Mouse (Mus musculus) MEL (cell line): Measurements from ENCODE around the gene Riok1. TPM values are rescaled to one million over a fixed set of nuclear protein-coding genes. Genes with fewer than 3 reads are reported as not detected.

ENCODE experiments used
- DNase-seq: peaks from one replicate; pipeline ENCODE4 v3.0.0; 2011; ENCODE audit warnings: low read depth, low spot score
- H3K27ac ChIP-seq: 2 replicates; pipeline ENCODE4 v1.5.1; 2012; ENCODE audit warnings: low read depth, mild to moderate bottlenecking, control low read depth, low read length, moderate library complexity; ENCODE audit not compliant: control insufficient read depth
- H3K27me3 ChIP-seq, 2 experiments: fragments of 150-350 bp in 1 of 2; sonication (generic) in 1 of 2; 2 replicates each; pipeline ENCODE4 v1.6.1; 2012; ENCODE audit warnings: low read length in 2 of 2, mild to moderate bottlenecking in 2 of 2, improper control_type of control experiment in 1 of 2, moderate library complexity in 1 of 2; ENCODE audit not compliant: insufficient read depth in 2 of 2, control insufficient read depth in 1 of 2
- H3K36me3 ChIP-seq, 2 experiments: 2 replicates each; pipeline ENCODE4 v1.6.1; 2012 to 2014; ENCODE audit warnings: low read length in 2 of 2, improper control_type of control experiment in 1 of 2, inconsistent platforms in 1 of 2, mild to moderate bottlenecking in 1 of 2; ENCODE audit not compliant: insufficient read depth in 2 of 2, control insufficient read depth in 1 of 2
- H3K4me1 ChIP-seq, 2 experiments: fragments of 150-350 bp in 1 of 2; sonication (generic) in 1 of 2; 2 replicates each; pipeline ENCODE4 v1.6.1; 2012; ENCODE audit warnings: low read length in 2 of 2, improper control_type of control experiment in 1 of 2, mild to moderate bottlenecking in 1 of 2; ENCODE audit not compliant: insufficient read depth in 2 of 2, control insufficient read depth in 1 of 2
- H3K4me3 ChIP-seq, 2 experiments: fragments of 150-350 bp in 1 of 2; sonication (generic) in 1 of 2; 2 replicates each; pipeline ENCODE4 v1.5.1; 2012; ENCODE audit warnings: low read depth in 2 of 2, low read length in 2 of 2, mild to moderate bottlenecking in 2 of 2, moderate library complexity in 2 of 2, control low read depth in 1 of 2, improper control_type of control experiment in 1 of 2; ENCODE audit not compliant: control insufficient read depth in 1 of 2, insufficient read depth in 1 of 2
- H3K79me2 ChIP-seq: 2 replicates; pipeline ENCODE4 v1.6.1; 2012; ENCODE audit warnings: mild to moderate bottlenecking, low read length, moderate library complexity; ENCODE audit not compliant: control insufficient read depth, poor library complexity, insufficient read depth
- H3K9ac ChIP-seq: 2 replicates; pipeline ENCODE4 v1.6.1; 2012; ENCODE audit warnings: low read depth, mild to moderate bottlenecking, control low read depth, low read length, moderate library complexity; ENCODE audit not compliant: control insufficient read depth, poor library complexity, severe bottlenecking
- H3K9me3 ChIP-seq: fragments of 150-350 bp; sonication (generic); replicated peaks from 2 replicates; pipeline ENCODE4 v1.6.1; 2012; ENCODE audit warnings: mild to moderate bottlenecking, low read length, improper control_type of control experiment, moderate library complexity; ENCODE audit not compliant: insufficient read depth
- CHD1 ChIP-seq: IDR thresholded peaks from 2 replicates; pipeline ENCODE4 v1.6.1; 2012; ENCODE audit warnings: low read depth, mild to moderate bottlenecking, inconsistent platforms, low read length, improper control_type of control experiment
- CHD2 ChIP-seq: IDR thresholded peaks from 2 replicates; pipeline ENCODE4 v1.6.1; 2011; ENCODE audit warnings: low read length, improper control_type of control experiment
- EP300 ChIP-seq, 2 experiments: IDR thresholded peaks; 2 replicates each; pipeline ENCODE4 v1.6.1; 2011; ENCODE audit warnings: improper control_type of control experiment in 2 of 2, low read length in 2 of 2, low read depth in 1 of 2, mild to moderate bottlenecking in 1 of 2
- ETS1 ChIP-seq: IDR thresholded peaks from 2 replicates; pipeline ENCODE4 v1.6.1; 2012; ENCODE audit warnings: low read depth, mild to moderate bottlenecking, inconsistent platforms, low read length, improper control_type of control experiment, moderate library complexity
- GABPA ChIP-seq: IDR thresholded peaks from 2 replicates; pipeline ENCODE4 v1.6.1; 2012; ENCODE audit warnings: low read depth, mild to moderate bottlenecking, inconsistent platforms, low read length, improper control_type of control experiment, moderate library complexity
- GATA1 ChIP-seq: IDR thresholded peaks from 2 replicates; pipeline ENCODE4 v1.6.1; 2011; ENCODE audit warnings: low read depth, low read length, improper control_type of control experiment
- HCFC1 ChIP-seq: IDR thresholded peaks from 2 replicates; pipeline ENCODE4 v1.6.1; 2012; ENCODE audit warnings: low read depth, mild to moderate bottlenecking, inconsistent platforms, low read length, improper control_type of control experiment, moderate library complexity
- MAFK ChIP-seq: IDR thresholded peaks from 2 replicates; pipeline ENCODE4 v1.6.1; 2011; ENCODE audit warnings: low read depth, mild to moderate bottlenecking, low read length, improper control_type of control experiment, borderline replicate concordance
- MAX ChIP-seq: IDR thresholded peaks from 2 replicates; pipeline ENCODE4 v1.6.1; 2011; ENCODE audit warnings: low read length, improper control_type of control experiment
- MXI1 ChIP-seq: IDR thresholded peaks from 2 replicates; pipeline ENCODE4 v1.6.1; 2011; ENCODE audit warnings: mild to moderate bottlenecking, low read depth, low read length, improper control_type of control experiment
- MYB ChIP-seq: IDR thresholded peaks from 2 replicates; pipeline ENCODE4 v1.6.1; 2011; ENCODE audit warnings: mild to moderate bottlenecking, low read depth, low read length, improper control_type of control experiment
- MYC ChIP-seq: IDR thresholded peaks from 2 replicates; pipeline ENCODE4 v1.6.1; 2011; ENCODE audit warnings: low read depth, mild to moderate bottlenecking, low read length, improper control_type of control experiment, moderate library complexity
- NELFE ChIP-seq: IDR thresholded peaks from 2 replicates; pipeline ENCODE4 v1.6.1; 2011; ENCODE audit warnings: low read depth, low read length, improper control_type of control experiment
- POLR2AphosphoS2 ChIP-seq: IDR thresholded peaks from 2 replicates; pipeline ENCODE4 v1.6.1; 2011; ENCODE audit warnings: low read length, improper control_type of control experiment
- POLR2AphosphoS5 ChIP-seq: IDR thresholded peaks from 2 replicates; pipeline ENCODE4 v1.6.1; 2012; ENCODE audit warnings: low read depth, borderline replicate concordance, mild to moderate bottlenecking, inconsistent platforms, low read length, moderate library complexity, mixed read lengths
- RAD21 ChIP-seq: IDR thresholded peaks from 2 replicates; pipeline ENCODE4 v1.6.1; 2011; ENCODE audit warnings: mild to moderate bottlenecking, low read depth, low read length, improper control_type of control experiment
- SMC3 ChIP-seq: IDR thresholded peaks from 2 replicates; pipeline ENCODE4 v1.6.1; 2011; ENCODE audit warnings: low read depth, low read length, improper control_type of control experiment
- TAL1 ChIP-seq: IDR thresholded peaks from 2 replicates; pipeline ENCODE4 v1.6.1; 2012; ENCODE audit warnings: mild to moderate bottlenecking, inconsistent platforms, low read length, moderate library complexity, mixed read lengths
- TBP ChIP-seq: IDR thresholded peaks from 2 replicates; pipeline ENCODE4 v1.8.0; 2011; ENCODE audit warnings: low read depth, low read length, improper control_type of control experiment
- ZC3H11A ChIP-seq: IDR thresholded peaks from 2 replicates; pipeline ENCODE4 v1.6.1; 2012; ENCODE audit warnings: low read depth, mild to moderate bottlenecking, inconsistent platforms, low read length, improper control_type of control experiment
- ZKSCAN1 ChIP-seq: IDR thresholded peaks from 2 replicates; pipeline ENCODE4 v1.6.1; 2012; ENCODE audit warnings: low read depth, mild to moderate bottlenecking, inconsistent platforms, low read length, improper control_type of control experiment, moderate library complexity
- ZMIZ1 ChIP-seq: IDR thresholded peaks from 2 replicates; pipeline ENCODE4 v1.6.1; 2012; ENCODE audit warnings: low read depth, mild to moderate bottlenecking, inconsistent platforms, low read length, improper control_type of control experiment, moderate library complexity
- ZNF384 ChIP-seq: IDR thresholded peaks from 2 replicates; pipeline ENCODE4 v1.6.1; 2012; ENCODE audit warnings: low read depth, mild to moderate bottlenecking, inconsistent platforms, low read length, improper control_type of control experiment
- polyA plus RNA-seq, 2 experiments: library from polyadenylated mRNA; stranded (reverse) in 1 of 2; unstranded in 1 of 2; fragments of >175 nt in 1 of 2; fragments of >200 nt in 1 of 2; gene quantifications; 2 replicates each; pipeline versions ENCODE4 v1.2.1 to v1.2.4; 2012; ENCODE audit warnings: low replicate concordance in 2 of 2, low read depth in 1 of 2; ENCODE audit not compliant: insufficient read length in 2 of 2, insufficient read depth in 1 of 2, missing spikeins in 1 of 2
- total RNA-seq: library from RNA; depleted of rRNA; stranded (reverse); fragments of 300-350 nt; gene quantifications from 2 replicates; pipeline ENCODE4 v1.2.3, GENCODE M21; 2012

Gene Riok1
- total and polyA plus RNA-seq, 3 experiments: 40.5 to 43.7 TPM; not detected in 1

GRCm38 (mm10) chr13:38077113-38077512 is 40.3 kb downstream of the Riok1 start:
- H3K4me1 ChIP-seq: peaks cover 0 to 12% of the 10 kb centered on the region in 2 experiments; a peak in 2 of 4 replicates
- peak; percentile 59 for DNase-seq

GRCm38 (mm10) chr13:38078836-38079235 is 42.0 kb downstream of the Riok1 start:
- no peaks in the 10 kb centered on the region for H3K79me2 ChIP-seq
- peaks cover 0 to 4% of the 10 kb centered on the region in 2 experiments; a peak in 2 of 4 replicates for H3K36me3 ChIP-seq
- no peak overlapping the region for H3K9ac ChIP-seq

More at GRCm38 (mm10) chr13:38077113-38077512, 40.3 kb downstream of the Riok1 start:
- peaks cover 0 to 6% of the 10 kb centered on the region in 2 experiments; a peak in 2 of 4 replicates for H3K36me3 ChIP-seq
- no peak overlapping the region for H3K4me3 ChIP-seq
- no peaks in the 10 kb centered on the region for H3K79me2 ChIP-seq
- no peak overlapping the region for H3K9ac ChIP-seq
- H3K27ac ChIP-seq: no peak overlapping the region
- no peaks in the 10 kb centered on the region for H3K9me3 ChIP-seq
- H3K27me3 ChIP-seq: peaks cover 0 to 2% of the 10 kb centered on the region in 2 experiments; a peak in 1 of 4 replicates
- TF ChIP-seq CHD1 (no peak), GABPA (no peak), RAD21 (no peak)

GRCm38 (mm10) chr13:38079366-38079765 is 42.6 kb downstream of the Riok1 start:
- Histone ChIP-seq H3K27ac (no peak overlapping the region), H3K36me3 (no peaks in the 10 kb centered on the region; a peak in 1 of 4 replicates), H3K4me1 (peaks cover 0 to 4% of the 10 kb centered on the region in 2 experiments; a peak in 1 of 4 replicates), H3K79me2 (no peaks in the 10 kb centered on the region), H3K4me3 (no peak overlapping the region), H3K9ac (no peak overlapping the region), H3K9me3 (no peaks in the 10 kb centered on the region), H3K27me3 (peaks cover 0 to 2% of the 10 kb centered on the region in 2 experiments; a peak in 1 of 4 replicates)
- no peak for DNase-seq
- TF ChIP-seq TBP (no peak), MYB (no peak), MXI1 (no peak), ZKSCAN1 (no peak), TAL1 (no peak), SMC3 (no peak), POLR2AphosphoS2 (no peak), NELFE (no peak), HCFC1 (no peak), ZNF384 (no peak), GATA1 (no peak), MAFK (no peak), CHD2 (no peak), ZC3H11A (no peak)

More at GRCm38 (mm10) chr13:38078836-38079235, 42.0 kb downstream of the Riok1 start:
- no peak for DNase-seq
- Histone ChIP-seq H3K27ac (no peak overlapping the region), H3K4me3 (no peak overlapping the region), H3K27me3 (peaks cover 0 to 2% of the 10 kb centered on the region in 2 experiments; a peak in 1 of 4 replicates), H3K4me1 (peaks cover 0 to 10% of the 10 kb centered on the region in 2 experiments; a peak in 2 of 4 replicates), H3K9me3 (no peaks in the 10 kb centered on the region)
- no peak for TF ChIP-seq ZMIZ1
- no peak for TF ChIP-seq ETS1
- TF ChIP-seq EP300 (IDR thresholded peaks at IDR 0.05; ENCODE audit: low read depth in 1 of 2, low read length in 2 of 2): no peak
- no peak for TF ChIP-seq MYC
- TF ChIP-seq POLR2AphosphoS5: no peak
- no peak for TF ChIP-seq TAL1
- TF ChIP-seq NELFE: no peak
- no peak for TF ChIP-seq TBP
- TF ChIP-seq GATA1: no peak
- no peak for TF ChIP-seq MAX
- TF ChIP-seq POLR2AphosphoS2: no peak
- no peak for TF ChIP-seq CHD2
- TF ChIP-seq MXI1: no peak
